Mouse (Mus musculus): ENCODE results near the gene Ugt1a5.

The Ugt1a5 gene

DNA sequence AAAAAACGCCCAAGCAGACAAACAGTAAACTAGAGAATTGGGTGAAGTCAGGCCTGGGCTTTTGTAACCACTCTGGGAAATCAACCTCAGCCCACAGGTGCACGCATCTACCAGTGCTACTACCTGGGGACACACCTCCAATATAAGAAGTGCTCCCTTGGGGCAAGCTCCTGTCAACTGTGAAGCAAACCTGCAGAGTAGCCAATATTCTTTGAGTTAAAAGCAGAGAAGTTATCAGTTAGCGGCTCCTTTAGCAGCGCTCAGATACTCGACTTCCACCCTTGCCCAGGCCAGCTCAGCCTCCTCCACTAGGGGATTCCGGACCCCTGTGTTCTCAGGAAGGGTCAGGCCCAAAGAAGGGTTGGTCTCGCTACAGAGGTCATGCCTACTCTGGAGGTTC is 95.9 kb downstream of the Ugt1a5 start:
- DNase-seq (ENCODE audit: low spot score in 2 of 2) = no peak

DNA sequence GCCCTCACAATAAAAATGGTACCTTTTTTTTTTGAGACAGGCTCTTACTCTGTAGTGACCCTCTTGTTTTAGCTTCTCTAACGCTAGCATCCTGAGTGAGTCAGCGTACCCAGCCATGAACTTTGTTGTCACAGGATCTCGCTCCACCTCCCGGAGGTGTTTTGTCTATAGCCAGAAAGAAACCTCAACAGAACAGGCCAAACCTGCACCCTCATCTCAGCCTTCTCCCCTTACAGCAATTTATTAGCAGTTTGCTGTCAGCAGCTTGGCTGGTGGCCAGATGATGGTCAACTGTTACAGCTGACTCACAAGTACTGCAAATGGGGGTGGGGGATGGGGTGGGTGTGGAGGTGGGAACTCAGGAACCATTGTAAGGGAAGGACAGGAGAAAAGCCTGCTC is 96.4 kb downstream of the Ugt1a5 start:
- no peak for DNase-seq (ENCODE audit: low spot score in 2 of 2)

DNA sequence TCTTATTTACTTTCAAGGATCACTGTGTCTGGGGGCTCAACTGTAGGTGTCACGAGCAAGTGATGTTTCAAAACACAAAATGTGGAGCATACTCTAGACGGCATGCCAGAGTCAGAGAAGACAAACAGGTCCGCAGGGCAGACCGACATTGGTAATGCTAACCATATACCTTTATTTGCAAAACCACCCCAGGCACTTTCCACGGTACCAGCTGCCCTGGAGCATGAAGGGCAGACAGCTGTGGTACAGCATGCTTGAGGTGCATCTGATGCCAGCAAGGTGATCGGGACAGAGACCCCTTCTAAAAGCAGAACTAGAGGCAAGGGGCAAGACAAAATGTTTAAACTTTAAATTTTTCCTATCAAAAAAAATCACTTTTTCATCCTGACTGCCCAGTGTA is 97.1 kb downstream of the Ugt1a5 start:
- DNase-seq (ENCODE audit: low spot score in 2 of 2) = no peak

DNA sequence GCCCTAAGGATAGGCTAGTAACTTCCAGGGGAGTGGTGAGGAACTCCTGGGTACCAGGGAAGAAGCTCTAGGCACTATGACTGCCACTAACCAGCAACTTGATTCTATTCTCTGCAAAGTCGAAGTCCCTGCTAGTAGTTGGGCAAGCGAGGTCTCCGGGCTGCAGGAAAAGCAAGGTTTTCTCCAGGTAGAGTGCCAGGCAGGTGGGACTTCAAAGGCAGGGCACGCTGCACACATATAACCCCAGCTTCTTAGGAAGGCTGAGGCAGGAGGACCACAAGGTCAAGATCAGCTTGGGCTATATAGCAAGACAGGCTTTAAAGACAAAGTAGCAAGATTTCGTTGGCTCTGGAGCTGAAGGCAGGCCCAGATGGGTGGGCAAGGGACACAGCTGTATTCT is 98.0 kb downstream of the Ugt1a5 start:
- DNase-seq (ENCODE audit: low spot score in 2 of 2) = no peak

DNA sequence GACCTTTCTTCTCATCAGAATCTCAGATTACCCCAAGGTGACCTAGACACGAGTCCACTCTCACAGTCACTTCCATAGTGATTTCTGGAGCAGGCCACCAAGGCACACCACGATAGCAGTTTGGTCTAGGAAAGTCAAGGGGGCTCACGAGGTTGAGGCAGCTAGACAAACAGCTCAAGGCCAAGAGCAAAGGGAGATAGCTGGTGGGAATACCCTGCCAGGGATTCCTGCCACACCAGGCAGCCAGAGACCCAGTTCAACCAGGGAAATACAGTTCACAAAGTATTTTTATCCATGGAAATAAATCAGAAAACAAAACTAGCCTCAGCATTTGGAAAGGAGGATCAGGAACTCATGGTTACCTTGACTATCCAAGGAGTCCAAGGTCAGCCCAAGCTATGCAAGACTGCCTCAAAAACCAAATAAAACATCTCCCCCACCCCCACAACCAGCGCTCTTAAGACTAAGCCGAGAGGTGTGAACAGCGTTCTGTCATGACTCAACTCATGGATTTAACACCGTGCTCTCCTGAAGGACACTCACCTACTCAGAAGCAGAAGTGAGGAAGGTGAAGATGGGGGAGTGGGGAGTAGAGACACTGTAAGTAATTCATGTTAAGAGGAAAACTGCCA is 98.5 kb downstream of the Ugt1a5 start:
- no peak for DNase-seq (ENCODE audit: low spot score in 2 of 2)

DNA sequence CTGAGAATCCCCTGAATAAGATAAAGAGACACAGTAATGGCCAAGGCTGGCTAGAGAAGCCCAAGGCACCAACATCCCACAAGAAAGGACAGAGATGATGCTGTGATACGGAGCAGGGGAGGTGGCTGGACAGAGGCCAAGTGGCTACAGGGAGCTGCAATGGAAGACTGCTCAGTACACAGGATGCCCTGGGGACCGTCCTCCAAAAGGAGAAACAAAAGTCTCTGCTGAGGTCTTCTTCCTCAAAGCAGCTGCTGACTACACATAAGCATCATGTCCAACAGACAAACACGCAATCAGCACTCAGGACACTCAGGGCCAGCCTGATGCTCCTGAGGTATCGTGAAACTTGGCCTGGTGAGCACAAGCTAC is 99.0 kb downstream of the Ugt1a5 start:
- no peak for DNase-seq (ENCODE audit: low spot score in 2 of 2)

DNA sequence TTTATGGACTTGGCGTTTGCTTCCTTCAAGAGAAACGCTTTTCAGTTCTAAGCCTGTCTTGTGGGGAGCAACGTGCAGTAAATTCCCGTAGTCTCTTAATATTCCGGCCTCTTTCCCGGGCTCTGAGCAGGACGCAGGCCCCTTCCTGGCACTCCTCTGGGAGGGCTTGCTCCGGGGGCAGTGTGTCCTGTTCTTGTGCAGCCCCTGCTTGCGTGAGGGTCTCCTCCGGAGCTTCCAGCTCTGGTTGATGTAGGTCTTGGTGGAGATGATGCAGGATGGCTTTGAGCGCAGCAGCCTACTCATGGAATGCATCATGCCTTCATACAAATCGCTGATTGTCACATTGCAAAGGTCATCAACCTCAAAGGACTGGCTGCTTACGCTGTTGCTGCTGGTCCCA is 100.3 kb downstream of the Ugt1a5 start:
- no peak for DNase-seq (ENCODE audit: low spot score in 2 of 2)

DNA sequence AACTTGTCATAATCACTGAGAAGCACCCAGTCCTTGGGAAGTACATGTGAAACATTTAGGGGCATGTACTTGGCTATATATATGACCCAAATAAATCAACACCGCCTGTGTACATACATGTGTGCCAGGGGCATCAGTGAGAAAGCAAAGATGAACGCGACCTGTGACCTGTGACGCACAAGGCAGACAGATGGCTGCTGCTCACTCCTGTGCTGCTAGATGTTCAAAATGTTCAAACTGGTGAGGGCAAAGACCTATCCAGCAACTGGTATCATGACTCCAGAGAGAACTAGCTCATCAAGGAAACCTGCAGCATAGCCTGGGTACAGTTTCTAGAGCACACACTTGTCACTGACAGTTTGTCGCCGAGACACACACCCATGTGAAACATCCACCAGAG is 101.7 kb downstream of the Ugt1a5 start:
- no peak for DNase-seq (ENCODE audit: low spot score in 2 of 2)

DNA sequence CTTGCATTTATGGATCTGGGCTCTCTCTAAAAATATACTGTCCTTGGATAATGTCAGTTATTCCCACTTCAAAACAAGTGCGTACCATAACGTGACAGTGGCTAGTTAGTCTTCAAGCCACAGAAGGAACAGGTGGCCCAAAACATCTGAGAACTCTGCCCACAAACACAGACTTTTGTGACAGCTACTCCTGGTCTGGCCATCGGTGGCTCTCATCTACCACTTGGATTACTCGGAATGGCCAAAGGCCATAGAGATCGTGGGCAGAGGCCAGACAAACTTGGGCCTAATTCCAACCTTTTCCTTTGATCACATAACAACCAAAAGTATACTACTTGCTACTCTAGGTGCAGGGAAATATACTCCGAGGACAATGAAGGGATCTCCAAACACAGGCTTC is 102.3 kb downstream of the Ugt1a5 start:
- DNase-seq (ENCODE audit: low spot score in 2 of 2) = no peak
